Mouse (Mus musculus): ENCODE data around the gene Xab2.
"Not testable (repeated sequence)": the region's sequence is repeated elsewhere in the genome, so short reads cannot be mapped to it uniquely, and the experiment has no call there.

The Xab2 gene

GRCm38 (mm10) chr8:3609046-3609815 is 11.9 kb downstream of the Xab2 start:
- no peak for DNase-seq (ENCODE audit: low spot score)

GRCm38 (mm10) chr8:3607822-3608221 is 13.3 kb downstream of the Xab2 start:
- DNase-seq (ENCODE audit: low spot score), result no peak

DNA sequence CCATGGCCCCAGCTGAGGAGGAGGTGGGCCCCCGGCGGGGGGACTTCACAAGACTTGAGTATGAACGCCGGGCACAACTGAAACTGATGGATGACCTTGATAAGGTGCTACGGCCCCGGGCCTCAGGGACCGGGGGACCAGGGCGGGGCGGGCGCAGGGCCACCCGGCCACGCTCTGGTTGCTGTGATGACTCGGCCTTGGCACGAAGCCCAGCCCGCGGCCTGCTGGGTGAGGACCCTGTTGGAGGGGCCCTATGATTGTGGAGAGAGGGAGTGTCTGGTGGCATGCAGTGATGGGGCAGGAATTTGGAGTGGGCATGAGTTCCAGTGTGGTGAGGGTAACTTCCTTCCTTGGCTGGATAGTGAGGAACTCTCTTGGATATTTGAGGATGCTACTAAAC is 14.5 kb downstream of the Xab2 start:
- DNase-seq (ENCODE audit: low spot score), result no peak

GRCm38 (mm10) chr8:3603439-3603838 is 17.7 kb downstream of the Xab2 start:
- DNase-seq (ENCODE audit: low spot score), result no peak

- no peak for DNase-seq (ENCODE audit: low spot score)
Measured at GRCm38 (mm10) chr8:3600401-3600800, 20.7 kb downstream of the Xab2 start.

DNA sequence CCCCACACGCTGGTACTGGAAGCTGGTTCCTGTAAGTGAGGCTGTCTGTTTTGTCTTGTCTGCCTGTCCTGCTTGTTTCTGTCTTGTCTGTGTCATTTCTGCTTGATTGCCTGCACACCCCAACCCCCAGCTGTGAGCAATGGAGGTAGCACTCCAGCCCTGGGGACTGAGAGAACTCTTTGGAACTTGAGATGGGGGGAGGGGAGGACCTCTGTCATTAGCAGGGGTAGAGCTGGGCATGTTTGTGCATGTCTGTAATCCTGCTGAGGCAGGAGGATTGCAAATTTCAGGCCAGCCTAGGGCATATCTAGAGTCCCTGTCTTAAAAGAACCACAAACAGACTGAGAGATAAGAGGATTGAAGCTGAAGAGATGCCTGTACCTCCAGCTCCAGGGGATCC is 21.9 kb downstream of the Xab2 start:
- no peak for DNase-seq (ENCODE audit: low spot score)

DNA sequence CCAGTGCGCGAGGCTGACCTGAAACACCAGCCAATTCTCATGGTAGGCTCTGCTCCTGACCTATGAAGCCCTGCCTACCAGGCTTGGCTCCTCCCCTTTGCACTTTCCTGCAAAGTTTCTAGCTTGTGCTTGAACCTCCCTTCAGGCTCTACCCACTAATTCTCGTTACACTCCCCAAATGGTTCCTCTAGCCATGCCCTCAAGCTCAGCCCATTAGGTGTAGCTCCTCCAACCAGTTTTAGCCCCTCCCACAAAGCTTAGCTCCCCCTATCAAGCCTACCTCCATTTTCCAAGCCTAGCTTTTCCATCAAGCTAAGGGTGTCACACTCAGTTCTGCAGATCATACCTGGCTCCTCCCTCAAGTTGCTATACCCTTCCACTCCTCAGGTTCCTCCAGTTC is 23.1 kb downstream of the Xab2 start:
- DNase-seq (ENCODE audit: low spot score), result no peak

DNA sequence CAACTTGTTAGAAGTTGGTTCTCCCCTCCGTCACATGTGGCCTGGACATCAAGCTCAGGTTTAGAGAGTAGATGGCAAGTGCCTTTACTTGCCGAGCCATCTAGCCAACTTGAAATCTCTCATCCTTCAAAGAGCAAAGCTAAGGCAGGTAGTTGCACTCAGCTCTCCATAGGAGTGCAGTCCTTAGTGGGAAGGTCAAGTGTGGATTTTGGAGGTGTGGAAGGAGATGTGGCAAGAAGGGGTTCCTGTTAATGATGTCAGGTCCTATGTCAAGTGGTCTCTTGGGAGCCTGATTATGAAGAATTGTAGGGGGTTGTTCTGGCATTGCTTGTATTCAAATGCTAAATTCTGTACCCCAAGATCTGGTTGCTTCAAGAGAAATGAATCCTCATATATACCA is 26.6 kb downstream of the Xab2 start:
- DNase-seq (ENCODE audit: low spot score), result no peak

GRCm38 (mm10) chr8:3593470-3593869 is 27.6 kb downstream of the Xab2 start:
- DNase-seq (ENCODE audit: low spot score), result no peak

DNA sequence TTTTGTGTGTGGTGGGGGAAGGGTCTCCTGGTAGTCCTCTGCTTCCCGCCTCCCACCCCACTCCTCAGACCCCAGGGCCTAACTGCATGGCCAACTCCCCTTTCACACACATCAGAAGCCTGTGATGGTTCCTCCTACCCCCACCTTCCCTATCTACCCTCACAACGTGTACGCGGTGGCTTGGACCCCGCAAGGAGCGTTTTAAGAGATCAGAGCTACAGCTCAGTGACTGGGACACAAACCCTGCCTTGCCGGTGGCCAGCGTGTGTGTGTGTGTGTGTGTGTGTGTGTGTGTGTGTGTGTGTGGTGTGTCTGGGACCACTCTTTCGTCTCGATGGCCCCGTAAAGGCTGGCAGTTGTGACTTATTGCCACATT is 32.9 kb downstream of the Xab2 start:
- DNase-seq (ENCODE audit: low spot score), result no peak

DNA sequence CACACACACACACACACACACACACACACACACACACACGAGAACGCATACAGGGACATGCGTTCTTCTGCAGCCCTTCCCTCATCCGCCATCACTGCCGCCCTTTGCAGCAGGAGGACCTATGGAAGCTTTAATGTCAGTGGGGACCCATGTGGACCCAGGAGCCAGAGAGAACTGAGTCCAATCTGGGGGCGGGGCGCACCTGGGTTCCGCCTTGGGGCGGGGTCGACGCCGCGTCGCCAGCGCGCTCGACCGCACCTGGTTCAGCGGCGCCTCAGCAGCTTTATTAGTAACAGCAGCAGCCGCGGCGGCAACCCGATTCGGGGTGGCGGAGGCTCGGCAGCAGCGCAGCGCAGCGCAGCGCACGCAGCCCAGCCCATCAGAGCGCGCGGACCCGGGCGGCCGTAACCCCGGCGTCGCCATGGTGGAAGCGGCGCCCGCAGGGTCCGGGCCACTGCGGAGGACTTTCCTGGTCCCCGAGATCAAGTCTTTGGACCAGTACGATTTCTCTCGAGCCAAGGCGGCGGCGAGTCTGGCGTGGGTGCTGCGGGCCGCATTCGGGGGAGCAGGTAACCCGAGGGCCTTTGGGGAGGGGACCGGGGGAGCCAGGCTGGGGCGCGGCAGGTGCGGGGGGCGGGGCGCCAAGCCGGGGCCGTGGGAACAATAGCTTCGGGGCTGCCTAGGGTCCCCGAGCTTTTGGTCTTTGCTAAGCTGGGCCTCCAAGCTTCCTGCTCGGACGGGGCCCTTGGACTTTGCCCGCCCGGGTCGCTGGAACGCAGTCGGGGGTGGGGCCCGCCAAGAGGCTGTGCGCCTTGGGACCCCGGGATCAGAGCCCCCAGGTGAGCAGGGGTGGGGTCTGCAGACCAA is 33.5 kb downstream of the Xab2 start:
- no peak for DNase-seq (ENCODE audit: low spot score)

- no peak for DNase-seq (ENCODE audit: low spot score)
Measured at GRCm38 (mm10) chr8:3586993-3587390, 34.1 kb downstream of the Xab2 start, which contains the start of gene Camsap3. Gene Camsap3 (plus strand): TSS chr8:3587293.

GRCm38 (mm10) chr8:3586452-3586851 is 34.7 kb downstream of the Xab2 start:
- no peak for DNase-seq (ENCODE audit: low spot score)

- not testable (repeated sequence) for DNase-seq (ENCODE audit: low spot score)
Measured at GRCm38 (mm10) chr8:3581961-3582360, 39.2 kb downstream of the Xab2 start.

DNA sequence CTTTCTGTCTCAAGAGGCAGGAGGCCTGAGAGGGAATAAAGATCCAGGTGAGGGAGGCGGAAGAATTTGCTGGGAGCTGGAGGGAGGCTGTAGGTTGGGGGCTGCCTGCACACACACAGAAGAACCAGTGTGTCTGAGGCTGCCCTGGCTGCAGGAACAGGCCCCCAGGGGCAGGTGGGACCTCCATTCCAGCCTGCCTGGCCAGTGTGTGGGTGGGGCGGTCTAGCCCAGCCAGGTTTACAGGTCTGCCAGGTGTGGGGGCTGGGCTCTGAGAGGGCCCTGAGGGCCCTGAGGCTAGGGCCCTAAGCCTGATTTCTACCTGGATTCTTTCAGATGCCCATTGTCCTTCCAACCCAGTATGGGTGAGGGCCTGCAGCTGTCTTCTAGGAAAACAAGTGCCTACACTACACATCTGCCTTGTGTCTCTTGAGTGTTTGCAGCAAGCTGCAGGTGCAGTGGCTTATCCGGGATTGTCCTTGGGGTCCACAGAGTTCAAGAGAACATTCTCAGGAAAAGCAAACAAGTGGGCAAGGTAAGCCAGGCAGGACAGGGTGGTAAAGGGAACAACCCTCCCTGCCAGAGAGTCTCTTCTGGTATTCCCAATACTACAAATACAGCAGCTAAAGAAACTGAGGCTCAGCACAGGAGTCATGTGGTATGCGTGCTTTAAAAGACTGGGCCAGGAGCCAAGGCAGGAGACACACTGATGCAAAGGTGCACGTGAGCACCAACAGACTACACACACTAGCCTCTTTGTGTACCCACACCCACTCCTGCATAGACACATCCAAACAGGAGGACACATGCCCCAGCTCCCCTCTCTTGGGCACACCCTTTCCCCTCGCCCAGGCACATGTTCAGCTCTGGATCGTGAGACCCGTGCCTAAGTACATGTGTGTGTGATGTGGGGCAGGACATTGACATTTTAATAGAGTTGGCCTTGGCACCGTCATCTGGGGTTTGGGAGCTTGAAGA is 41.4 kb downstream of the Xab2 start:
- no peak for DNase-seq (ENCODE audit: low spot score)

GRCm38 (mm10) chr8:3576211-3576960 is 44.7 kb downstream of the Xab2 start:
- DNase-seq (ENCODE audit: low spot score), result no peak

- DNase-seq (ENCODE audit: low spot score), result no peak
Measured at GRCm38 (mm10) chr8:3574546-3574945, 46.6 kb downstream of the Xab2 start.

- no peak for DNase-seq (ENCODE audit: low spot score)
Measured at GRCm38 (mm10) chr8:3569784-3570183, 51.3 kb downstream of the Xab2 start.

- no peak for DNase-seq (ENCODE audit: low spot score)
Measured at GRCm38 (mm10) chr8:3568378-3568777, 52.7 kb downstream of the Xab2 start.

- no peak for DNase-seq (ENCODE audit: low spot score)
Measured at GRCm38 (mm10) chr8:3567641-3568371, 53.3 kb downstream of the Xab2 start, which contains the start of gene C330021F23Rik. Gene C330021F23Rik (plus strand): TSS chr8:3567990.
